Mouse (Mus musculus) left cerebral cortex, adult 2 months (tissue): ENCODE results near the gene Nhlrc2. TPM values are rescaled to one million over a fixed set of nuclear protein-coding genes. Genes with fewer than 3 reads are reported as not detected.
"Not testable (repeated sequence)": the region's sequence is repeated elsewhere in the genome, so short reads cannot be mapped to it uniquely, and the experiment has no call there.

Source experiments
- DNase-seq, 2 experiments: peaks; one replicate each; pipeline ENCODE4 v3.0.0; 2021 to 2022; ENCODE audit warnings: low spot score in 2 of 2, mixed read lengths in 1 of 2; ENCODE audit errors: extremely low spot score in 1 of 2
- H3K27ac ChIP-seq: fragments of 200-600 bp; 2 replicates; pipeline ENCODE4 v1.8.1; 2022
- H3K4me3 ChIP-seq: fragments of 200-600 bp; 2 replicates; pipeline ENCODE4 v1.8.1; 2022
- CTCF ChIP-seq: fragments of 200-600 bp; IDR thresholded peaks from 2 replicates; pipeline ENCODE4 v1.8.1; 2022; ENCODE audit warnings: antibody characterized with exemption, mild to moderate bottlenecking, moderate library complexity
- intact Hi-C: fragments of 180-260 bp; cut with DNase I; formaldehyde crosslinking; loops from one replicate; pipeline ENCODE4 v1.15.1; 2025
- long read RNA-seq, 2 experiments: library from polyadenylated mRNA; stranded (forward); transcript quantifications; one replicate each; pipeline ENCODE4 v2.0.0; 2021; ENCODE audit warnings: borderline mapping rate in 2 of 2
- total RNA-seq, 2 experiments: library from RNA; stranded (reverse); gene quantifications; 2 replicates each; pipeline ENCODE4 v1.2.3; 2021

Nhlrc2 gene
- total RNA-seq: 10 to 100 TPM; 13.1 to 15.1 TPM
- long read RNA-seq, experiment 1, full-length matches to known transcripts: 1 of 4 reads
- long read RNA-seq, experiment 1, partial matches to known transcripts: 0 of 4 reads
- long read RNA-seq, experiment 1, other reads (novel, unspliced or antisense): 3 of 4 reads
- long read RNA-seq, experiment 2, full-length matches to known transcripts: 6 of 8 reads
- long read RNA-seq, experiment 2, partial matches to known transcripts: 1 of 8 reads
- long read RNA-seq, experiment 2, other reads (novel, unspliced or antisense): 1 of 8 reads

DNA sequence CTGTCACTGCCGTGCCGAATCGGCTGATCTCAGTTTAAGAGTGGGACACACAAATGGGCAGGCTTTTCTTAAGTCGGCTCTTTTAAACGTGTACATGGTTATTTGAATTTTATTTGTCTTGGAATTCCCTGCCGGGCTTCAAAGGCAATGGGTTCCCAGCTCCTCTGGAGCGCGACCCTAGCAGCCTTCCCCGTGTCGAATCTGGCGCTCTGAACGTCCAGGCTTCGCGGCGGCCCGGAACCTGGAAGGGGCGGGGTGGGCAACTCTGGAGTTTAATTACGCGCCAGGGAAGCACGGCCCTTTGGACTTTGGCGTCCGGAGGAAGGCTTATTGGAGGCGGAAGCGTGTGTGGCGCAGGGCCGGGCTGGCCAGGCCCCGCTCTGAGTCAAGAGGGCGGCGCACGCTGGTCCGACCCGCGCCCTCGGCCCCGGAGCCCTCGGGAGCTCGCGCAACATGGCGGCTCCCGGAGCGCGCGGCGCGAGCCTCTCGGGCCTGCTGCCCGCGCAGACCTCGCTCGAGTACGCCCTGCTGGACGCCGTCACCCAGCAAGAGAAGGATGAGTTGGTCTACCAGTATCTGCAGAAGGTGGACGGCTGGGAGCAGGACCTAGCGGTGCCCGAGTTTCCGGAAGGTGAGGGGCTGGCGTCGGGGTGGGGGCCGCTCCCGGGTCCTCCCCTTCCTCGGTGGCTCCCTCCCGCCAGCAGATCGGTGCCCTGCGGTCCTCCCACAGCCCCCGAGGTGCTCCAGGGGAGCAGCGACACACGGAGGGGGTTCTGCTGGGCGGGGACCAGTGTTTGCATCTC is at the start of gene Nhlrc2:
Nhlrc2 (plus strand) TSS at position 32 of the 803 bp plus-strand sequence.
- H3K27ac ChIP-seq: peak within 1 kb of the TSS; percentile 96
- no peak for TF ChIP-seq CTCF
- intact Hi-C loops: no loop called here
- peak; percentile 76 for DNase-seq
- peak within 1 kb of the TSS; percentile 96 for H3K4me3 ChIP-seq

DNA sequence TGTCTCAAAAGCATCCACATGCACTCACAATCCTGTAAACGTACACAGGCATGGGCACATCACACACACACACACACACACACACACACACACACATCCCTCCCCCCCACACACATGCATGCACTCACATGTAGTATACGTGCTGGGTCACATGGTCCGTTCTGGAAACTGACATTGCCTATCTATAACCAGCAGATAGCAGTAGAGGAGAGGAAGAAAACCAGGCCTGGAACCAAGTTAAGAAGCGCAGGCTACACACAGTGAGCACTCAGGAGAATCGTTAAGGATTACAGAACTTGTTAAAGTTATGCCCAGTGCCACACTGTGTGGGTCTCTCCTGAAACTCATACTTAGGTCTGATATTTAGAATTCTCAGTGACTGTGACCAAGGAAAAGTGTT is 45.0 kb upstream of the Nhlrc2 start:
- intact Hi-C loops, DNase-seq, H3K27ac ChIP-seq, H3K4me3 ChIP-seq: not testable (repeated sequence)

DNA sequence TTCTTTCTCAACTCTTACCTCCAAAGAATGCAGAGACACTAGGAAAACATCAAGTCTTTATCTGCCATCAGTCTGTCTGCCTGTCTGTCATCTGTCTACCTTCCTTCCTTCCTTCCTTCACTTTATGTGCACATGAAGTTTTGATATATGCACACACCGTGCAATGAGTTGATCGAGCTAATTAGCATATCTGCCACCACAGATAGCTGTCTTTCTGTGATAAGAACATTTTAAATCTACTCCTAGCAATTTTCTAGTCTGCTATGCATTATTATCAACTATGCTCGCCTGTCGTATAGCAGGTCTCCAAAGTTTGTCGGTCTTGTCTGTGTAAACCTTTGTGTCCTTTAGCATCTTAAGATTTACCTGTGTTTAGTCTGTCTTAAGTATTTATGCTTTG is 44.5 kb upstream of the Nhlrc2 start:
- H3K27ac ChIP-seq, H3K4me3 ChIP-seq, intact Hi-C loops, DNase-seq: not testable (repeated sequence)

DNA sequence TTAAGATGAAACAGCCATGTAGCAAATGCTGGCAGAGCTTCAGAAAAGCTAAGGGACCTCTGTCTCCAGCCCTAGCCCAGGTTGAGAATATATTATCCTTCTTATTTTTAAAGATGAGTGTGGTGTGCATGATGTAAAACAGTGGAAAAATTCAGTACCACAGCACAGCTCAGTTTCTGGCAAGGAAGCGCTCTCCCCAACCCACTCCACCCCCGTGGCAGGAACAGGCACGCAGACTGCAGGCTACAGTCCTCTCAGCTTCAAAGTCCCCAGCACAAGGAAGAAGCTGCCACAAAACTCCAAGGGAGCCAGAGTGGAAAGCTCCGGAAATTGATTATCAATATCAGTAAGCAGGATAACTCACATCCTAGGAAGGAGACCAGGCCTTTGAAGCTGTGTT is 36.9 kb upstream of the Nhlrc2 start:
- intact Hi-C loops, H3K27ac ChIP-seq, DNase-seq, H3K4me3 ChIP-seq: not testable (repeated sequence)

DNA sequence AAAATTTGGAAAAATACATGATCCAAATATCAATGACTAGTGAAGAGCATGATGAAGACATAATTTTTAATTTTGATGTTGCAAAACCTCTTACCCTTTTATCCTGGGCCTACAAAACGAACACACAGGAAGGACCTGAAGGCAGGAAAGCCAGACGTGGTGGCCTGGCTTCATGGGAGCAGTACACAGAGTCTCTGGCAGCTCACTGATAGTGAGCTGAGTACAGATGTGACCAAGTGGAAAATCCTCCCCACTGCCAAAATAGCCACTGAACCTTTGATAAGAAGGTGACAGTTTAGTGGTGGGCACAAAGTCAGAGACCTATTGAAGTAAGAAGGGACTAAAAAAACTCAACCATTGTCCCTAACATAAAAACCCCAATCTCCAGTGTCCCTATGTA is 34.5 kb upstream of the Nhlrc2 start:
- DNase-seq, intact Hi-C loops, H3K4me3 ChIP-seq, H3K27ac ChIP-seq: not testable (repeated sequence)

DNA sequence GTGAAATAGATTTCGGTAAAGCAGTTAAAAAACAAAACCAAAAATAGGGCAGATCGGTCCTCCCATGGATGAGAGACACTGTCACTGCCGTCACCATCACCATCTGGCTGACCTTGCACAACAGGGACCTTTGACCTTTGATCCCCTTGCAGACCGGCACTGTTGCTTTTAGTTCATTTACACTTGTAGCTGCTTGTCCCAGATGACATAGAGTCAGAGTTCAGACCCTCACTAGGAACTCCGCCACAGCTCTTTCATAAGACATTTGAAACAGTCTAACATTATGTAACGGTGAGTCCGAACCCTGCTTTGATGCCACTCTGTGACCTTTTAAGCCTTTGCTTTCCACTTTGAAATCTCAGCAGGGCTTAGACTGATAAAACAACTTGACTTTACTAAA is 28.7 kb upstream of the Nhlrc2 start:
- intact Hi-C loops, DNase-seq: not testable (repeated sequence)

DNA sequence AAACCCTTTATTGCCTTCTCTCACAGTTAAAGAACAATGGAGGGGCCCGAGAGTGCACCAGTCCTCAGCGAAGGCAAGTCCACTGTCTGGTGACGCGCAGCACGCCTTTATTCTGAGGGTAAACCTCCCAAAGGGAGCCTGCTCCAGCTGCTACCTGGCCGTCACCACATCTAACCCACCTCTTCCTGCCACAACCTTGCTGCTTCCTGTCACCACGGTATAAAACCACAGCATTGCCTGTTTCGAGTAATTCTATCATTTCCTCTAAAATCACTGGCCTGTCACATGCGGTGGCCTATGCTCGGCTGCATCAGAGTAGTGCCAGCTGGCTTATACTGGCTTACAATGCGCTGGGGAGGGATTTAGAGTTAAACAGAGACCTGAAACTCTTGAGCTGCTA is 17.5 kb upstream of the Nhlrc2 start:
- H3K4me3 ChIP-seq, intact Hi-C loops, H3K27ac ChIP-seq, DNase-seq: not testable (repeated sequence)

More for the DNA sequence above, 28.7 kb upstream of the Nhlrc2 start:
- not testable (repeated sequence) for H3K4me3 ChIP-seq, H3K27ac ChIP-seq

DNA sequence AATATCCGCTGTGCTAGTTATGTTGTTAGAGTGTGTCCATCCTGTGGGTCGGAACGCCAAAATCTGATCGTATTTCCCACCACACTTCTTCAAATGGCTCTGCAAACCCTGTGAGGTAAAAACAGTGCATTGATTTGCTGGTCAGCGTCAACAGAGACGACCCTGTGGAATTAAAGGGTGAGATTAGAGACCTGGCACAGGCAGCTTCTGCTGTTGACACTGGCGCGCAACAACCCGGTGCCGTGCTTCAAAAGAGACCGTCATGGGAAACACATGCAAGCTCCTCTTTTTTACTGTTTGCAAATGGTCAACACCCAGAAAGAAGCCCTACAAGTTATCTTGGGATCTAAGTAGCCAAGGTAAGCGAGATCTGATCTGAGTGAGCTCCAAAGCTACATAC is 16.8 kb upstream of the Nhlrc2 start:
- TF ChIP-seq CTCF: no peak
- Histone ChIP-seq H3K4me3 (no peak overlapping the region), H3K27ac (no peak overlapping the region)
- intact Hi-C loops: no loop called here
- no peak for DNase-seq

DNA sequence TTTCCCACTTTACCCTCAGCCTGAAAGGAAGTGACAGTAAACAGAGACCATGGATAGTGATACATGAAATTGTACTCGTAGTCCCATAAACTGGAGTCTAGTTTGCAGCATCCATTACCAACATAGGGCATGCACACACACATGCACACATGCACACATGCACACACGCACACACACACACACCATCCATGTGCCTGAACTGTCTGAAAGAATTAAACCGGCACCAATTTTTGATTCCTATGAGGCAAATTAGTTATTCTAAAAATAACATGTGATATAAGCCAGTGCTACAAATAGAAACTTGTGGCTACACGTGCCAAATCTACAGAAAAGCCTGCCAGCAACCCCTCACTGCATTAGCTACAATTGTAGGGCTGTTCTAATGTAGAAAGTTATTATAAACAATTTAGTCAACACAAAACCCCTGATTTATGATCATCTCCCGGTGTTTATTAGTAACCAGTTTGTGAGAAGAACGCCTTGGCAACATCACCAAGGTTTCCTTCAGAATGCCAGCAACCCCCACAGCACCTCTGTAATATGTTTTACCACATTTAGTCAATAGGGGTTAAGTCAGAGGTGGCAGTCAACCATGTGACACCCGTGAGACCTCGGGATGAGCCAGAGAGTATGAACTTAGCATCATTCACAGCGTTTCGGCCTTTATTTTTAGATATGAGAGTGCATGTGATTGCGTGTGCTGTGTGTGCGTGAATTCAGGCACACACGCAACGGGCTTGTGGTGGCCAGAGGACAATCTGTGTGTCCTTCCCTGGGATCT is 14.6 kb upstream of the Nhlrc2 start:
- Histone ChIP-seq H3K27ac (no peak overlapping the region), H3K4me3 (no peak overlapping the region)
- no peak for DNase-seq
- no peak for TF ChIP-seq CTCF
- intact Hi-C loops: no loop called here

DNA sequence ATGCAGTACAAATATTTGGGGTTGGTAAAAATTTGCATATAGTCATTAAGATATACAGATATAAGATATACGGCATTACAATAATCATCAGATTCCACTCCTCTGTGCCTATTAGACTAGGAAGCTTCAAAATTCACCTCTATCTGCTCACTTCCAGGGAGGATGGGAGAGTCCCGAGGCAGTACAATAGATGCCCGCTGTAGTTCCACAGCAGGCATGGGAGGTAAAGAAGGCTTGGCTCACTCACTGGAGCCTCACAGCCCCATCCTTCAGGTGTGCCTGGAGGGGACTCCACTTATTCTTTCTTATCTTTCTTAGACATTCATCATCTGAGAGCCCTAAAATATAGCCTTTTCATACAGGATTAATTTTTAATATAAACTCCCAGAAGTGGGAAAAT is 13.7 kb upstream of the Nhlrc2 start:
- intact Hi-C loops: no loop called here
- TF ChIP-seq CTCF: no peak
- Histone ChIP-seq H3K27ac (no peak overlapping the region), H3K4me3 (no peak overlapping the region)
- no peak for DNase-seq

DNA sequence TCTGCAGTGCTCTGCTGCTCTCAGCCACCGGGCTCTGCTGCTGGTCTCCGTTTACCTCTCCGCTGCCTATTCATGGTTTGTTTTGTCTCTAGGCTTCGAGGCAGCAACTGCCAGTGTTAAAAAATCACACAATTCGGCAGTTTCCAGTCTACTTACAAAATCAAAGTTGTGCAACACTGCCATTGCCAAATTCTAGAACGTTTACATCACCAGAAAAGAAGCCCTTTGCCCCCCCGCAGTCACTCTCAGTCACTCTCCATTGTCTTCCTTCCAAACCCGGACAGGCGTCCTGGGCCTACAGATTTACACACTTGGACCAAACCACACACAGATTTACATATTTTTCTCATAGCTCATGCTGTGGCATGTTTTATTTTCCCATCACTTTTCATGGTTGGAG is 13.0 kb upstream of the Nhlrc2 start:
- Histone ChIP-seq H3K4me3 (no peak overlapping the region), H3K27ac (no peak overlapping the region)
- no peak for DNase-seq

DNA sequence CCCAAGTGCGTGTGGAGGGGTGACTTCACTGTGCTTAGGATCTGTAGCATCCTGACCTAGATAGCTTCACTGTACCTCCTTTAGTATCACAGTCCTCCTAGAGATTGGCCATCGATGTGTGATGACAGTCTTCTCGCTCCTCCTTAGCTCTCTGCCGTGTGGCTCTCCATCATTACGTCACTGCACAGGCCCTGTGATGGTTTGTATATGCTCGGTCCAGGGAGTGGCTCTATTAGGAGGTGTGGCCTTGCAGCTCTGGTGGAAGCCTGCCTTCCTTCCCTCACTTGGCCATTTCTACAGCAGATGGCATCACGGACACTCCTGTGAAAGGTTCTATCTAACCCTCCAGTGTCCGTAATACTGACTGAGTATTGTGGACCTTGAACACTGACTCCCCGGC is 12.3 kb upstream of the Nhlrc2 start:
- intact Hi-C loops: no loop called here

More for the DNA sequence above, 13.0 kb upstream of the Nhlrc2 start:
- no peak for TF ChIP-seq CTCF
- intact Hi-C loops: no loop called here

More for the DNA sequence above, 12.3 kb upstream of the Nhlrc2 start:
- Histone ChIP-seq H3K27ac (no peak overlapping the region), H3K4me3 (no peak overlapping the region)
- no peak for TF ChIP-seq CTCF
- DNase-seq: no peak
